Mouse (Mus musculus) embryonic facial prominence, embryonic 11.5 days (tissue): ENCODE data around the gene Sapcd1. TPM values are rescaled to one million over a fixed set of nuclear protein-coding genes. Genes with fewer than 3 reads are reported as not detected.

Experiments
- ATAC-seq: fragments of 200-750 bp; cut with Nextera tagmentation; replicated peaks from 2 replicates; pipeline ENCODE4 v1.8.0; 2017; ENCODE audit warnings: low read depth; ENCODE audit not compliant: insufficient number of reproducible peaks, low FRiP score, low TSS enrichment
- DNase-seq: peaks from one replicate; pipeline ENCODE4 v3.0.0-alpha.2; 2015; ENCODE audit warnings: low spot score
- H3K27ac ChIP-seq: fragments of 300-500 bp; sonication (generic); replicated peaks from 2 replicates; pipeline ENCODE4 v1.5.1; 2014; ENCODE audit warnings: mild to moderate bottlenecking, low read depth, low read length, control low read depth
- H3K27me3 ChIP-seq: fragments of 300-500 bp; sonication (generic); 2 replicates; pipeline ENCODE4 v1.6.1; 2014; ENCODE audit warnings: mild to moderate bottlenecking, low read length, moderate library complexity, mixed read lengths; ENCODE audit not compliant: control insufficient read depth, insufficient read depth
- H3K36me3 ChIP-seq: fragments of 300-500 bp; sonication (generic); replicated peaks from 2 replicates; pipeline ENCODE4 v1.6.1; 2014; ENCODE audit warnings: low read depth, mild to moderate bottlenecking, low read length, moderate library complexity, mixed read lengths; ENCODE audit not compliant: control insufficient read depth, insufficient read depth
- H3K4me1 ChIP-seq: fragments of 300-500 bp; sonication (generic); 2 replicates; pipeline ENCODE4 v1.6.1; 2014; ENCODE audit warnings: low read length, mixed read lengths; ENCODE audit not compliant: control insufficient read depth, insufficient read depth
- H3K4me2 ChIP-seq: fragments of 300-500 bp; sonication (generic); 2 replicates; pipeline ENCODE4 v1.6.1; 2014; ENCODE audit warnings: low read depth, mild to moderate bottlenecking, control low read depth, low read length, moderate library complexity
- H3K4me3 ChIP-seq: fragments of 300-500 bp; sonication (generic); 2 replicates; pipeline ENCODE4 v1.5.1; 2014; ENCODE audit warnings: low read depth, low read length, control low read depth
- H3K9ac ChIP-seq: fragments of 300-500 bp; sonication (generic); replicated peaks from 2 replicates; pipeline ENCODE4 v1.6.1; 2014; ENCODE audit warnings: mild to moderate bottlenecking, control low read depth, low read length
- H3K9me3 ChIP-seq: fragments of 300-500 bp; sonication (generic); replicated peaks from 2 replicates; pipeline ENCODE4 v1.6.1; 2016; ENCODE audit warnings: mild to moderate bottlenecking, low read length, inconsistent platforms, mixed read lengths; ENCODE audit not compliant: control insufficient read depth
- WGBS: fragments of 180-500 bp; shearing (Covaris S2); extraction: QIAGEN DNeasy Blood & Tissue Kit; methylation state at CpG from one replicate; pipeline ENCODE4 v1.1.7; 2014; 5-methylcytosine and 5-hydroxymethylcytosine counted together
- polyA plus RNA-seq: library from polyadenylated mRNA; unstranded; fragments of >200 nt; fragmentation: Nextera tagmentation; extraction: Ambion mirVana; gene quantifications from 2 replicates; pipeline ENCODE4 v1.2.1, GENCODE M21; 2014

Gene Sapcd1
- polyA plus RNA-seq, 1 experiment from 2014 or later = 3.5 TPM

DNA sequence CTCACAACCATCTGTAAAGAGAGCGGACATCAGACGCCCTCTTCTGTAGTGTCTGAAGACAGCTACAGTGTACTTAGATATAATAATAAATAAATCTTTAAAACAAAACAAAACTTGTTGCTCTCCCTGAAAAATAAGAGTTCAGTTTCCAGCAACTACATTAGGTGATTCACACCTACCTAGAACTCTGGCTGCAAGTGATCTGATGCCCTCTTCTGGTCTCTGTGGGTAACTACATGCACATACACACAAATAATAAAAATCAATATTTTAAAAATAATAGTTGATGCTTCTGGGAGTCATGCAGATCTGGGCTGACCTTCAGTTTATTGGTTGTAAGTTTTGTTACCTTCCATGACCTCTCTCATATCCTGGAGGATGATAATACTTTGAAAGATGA is 43.6 kb downstream of the Sapcd1 start:
- Histone ChIP-seq H3K4me2 (no peak overlapping the region), H3K9ac (no peak overlapping the region), H3K9me3 (no peaks in the 10 kb centered on the region), H3K27ac (no peak overlapping the region), H3K4me3 (no peak overlapping the region), H3K4me1 (0 out of 2 replicates have a peak, but pooled peaks cover 3% of the 10 kb centered on the region), H3K36me3 (peaks cover 2% of the 10 kb centered on the region), H3K27me3 (no peaks in the 10 kb centered on the region)
- ATAC-seq (no peak), DNase-seq (peak; percentile 65)
- WGBS = 68% methylated on average over 2 of the region's 2 CpGs

DNA sequence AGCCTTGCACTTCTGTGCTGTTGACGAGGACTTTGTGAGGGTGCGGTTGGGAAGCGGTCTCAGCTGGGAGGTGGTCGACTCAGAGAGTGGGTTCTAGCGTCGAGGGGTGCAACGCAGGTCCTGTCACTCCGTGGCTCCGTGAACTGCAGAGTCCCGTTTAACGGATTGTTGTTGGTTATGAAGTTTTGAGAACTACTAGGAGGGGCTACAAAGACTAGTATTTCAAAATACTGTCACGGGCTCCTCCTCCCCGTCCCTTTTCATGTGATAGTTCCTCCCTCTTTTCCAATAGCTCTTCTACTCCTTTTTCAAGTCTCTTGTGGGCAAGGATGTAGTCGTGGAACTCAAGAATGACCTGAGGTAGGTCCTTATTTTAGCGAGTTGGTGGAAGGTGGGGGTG is 45.5 kb downstream of the Sapcd1 start:
- Histone ChIP-seq H3K27ac (no peak overlapping the region; the same call in 1 of the 2 replicates), H3K4me1 (0 out of 2 replicates have a peak, but pooled peaks cover 3% of the 10 kb centered on the region), H3K27me3 (no peaks in the 10 kb centered on the region), H3K4me2 (peak overlapping the region; percentile 76), H3K9me3 (no peaks in the 10 kb centered on the region), H3K4me3 (peak overlapping the region; percentile 89), H3K36me3 (peaks cover 2% of the 10 kb centered on the region), H3K9ac (peak overlapping the region; percentile 96)
- WGBS = under 1% methylated on average over 15 of the region's 15 CpGs
- ATAC-seq (no peak; the same call in 1 of the 2 replicates), DNase-seq (no peak)

DNA sequence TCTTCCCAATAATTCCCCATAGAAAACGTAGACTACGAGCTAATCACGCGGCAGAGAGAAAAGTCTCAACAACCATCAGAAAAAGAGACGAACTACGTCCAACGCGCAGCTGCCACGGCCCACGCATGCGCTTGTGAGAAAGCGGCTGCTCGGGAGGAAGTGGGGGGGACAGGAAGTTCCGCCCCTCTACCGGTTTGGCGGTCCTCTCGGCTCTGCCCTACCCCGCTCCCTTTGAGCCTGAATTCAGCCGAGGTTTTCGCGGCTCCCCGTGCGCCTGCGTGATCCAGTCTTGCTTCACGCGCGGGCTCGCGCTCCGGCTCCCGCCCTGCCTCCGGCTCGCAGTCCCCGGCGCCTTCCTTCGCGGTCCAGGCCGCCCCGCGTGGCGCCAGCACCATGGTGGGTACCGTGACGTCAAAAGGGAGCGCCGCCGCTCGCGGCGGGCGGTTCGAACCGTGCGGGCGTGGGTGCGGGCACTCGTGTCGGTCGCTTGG is 46.1 kb downstream of the Sapcd1 start, which contains the start of gene Lsm2:
Gene Lsm2 (plus strand): TSS at position 173 of the 491 bp plus-strand sequence.
- H3K9me3 ChIP-seq = no peaks in the 10 kb centered on the region
- peak; percentile 91 for ATAC-seq
- peak within 1 kb of the TSS; percentile 98 for H3K27ac ChIP-seq
- peak within 1 kb of the TSS; percentile 76 for H3K4me2 ChIP-seq
- 0 out of 2 replicates have a peak, but pooled peaks cover 3% of the 10 kb centered on the region for H3K4me1 ChIP-seq
- peak within 1 kb of the TSS; percentile 89 for H3K4me3 ChIP-seq
- H3K36me3 ChIP-seq = peaks cover 2% of the 10 kb centered on the region
- DNase-seq = peak; percentile 95
- WGBS = under 1% methylated on average over 58 of the region's 58 CpGs
- no peaks in the 10 kb centered on the region for H3K27me3 ChIP-seq
- H3K9ac ChIP-seq = peak within 1 kb of the TSS; percentile 96

DNA sequence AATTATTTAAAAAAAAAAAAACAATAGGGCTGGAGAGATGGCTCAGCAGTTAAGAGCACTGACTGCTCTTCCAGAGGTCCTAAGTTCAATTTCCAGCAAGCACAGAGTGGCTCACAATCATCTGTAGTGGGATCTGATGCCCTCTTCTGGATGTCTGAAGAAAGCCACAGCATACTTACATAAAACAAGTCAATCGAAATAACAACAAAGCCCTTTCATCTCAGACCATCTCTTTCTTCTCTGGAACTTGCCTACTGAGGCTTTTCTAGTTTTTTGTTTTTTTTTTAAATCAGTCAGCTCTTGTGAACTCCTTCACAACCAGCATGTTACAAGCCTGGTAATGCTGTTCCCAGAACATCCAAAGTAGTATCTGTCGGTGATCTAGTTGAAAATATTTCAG is 47.2 kb downstream of the Sapcd1 start:
- Histone ChIP-seq H3K4me2 (peak overlapping the region; percentile 76), H3K9me3 (no peaks in the 10 kb centered on the region), H3K4me3 (peak overlapping the region; percentile 89), H3K36me3 (no peaks in the 10 kb centered on the region; the same call in 1 of the 2 replicates), H3K27me3 (no peaks in the 10 kb centered on the region), H3K27ac (no peak overlapping the region), H3K4me1 (0 out of 2 replicates have a peak, but pooled peaks cover 3% of the 10 kb centered on the region), H3K9ac (peak overlapping the region; percentile 96)
- DNase-seq (peak; percentile 72), ATAC-seq (no peak)
- WGBS = 10% methylated on average over 2 of the region's 2 CpGs

DNA sequence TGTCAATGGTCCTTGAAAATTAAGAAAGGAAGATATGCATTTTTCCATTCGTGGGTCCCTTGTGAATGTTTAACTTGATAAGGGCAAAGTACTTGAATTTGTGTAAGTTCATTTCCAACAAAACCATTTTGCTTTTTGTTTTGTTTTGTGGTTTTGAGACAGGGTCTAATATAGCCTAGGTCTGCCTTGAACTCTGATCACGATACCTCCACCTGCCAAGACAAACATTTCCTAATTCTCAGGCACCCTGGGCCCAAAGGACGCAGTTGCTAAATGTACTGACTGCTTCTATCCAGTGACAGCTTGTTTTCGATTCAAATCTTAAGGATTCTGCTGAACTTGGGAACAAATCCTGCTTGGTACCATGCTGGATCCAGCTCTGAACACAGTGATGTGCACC is 48.2 kb downstream of the Sapcd1 start:
- no peak overlapping the region for H3K27ac ChIP-seq
- ATAC-seq (no peak), DNase-seq (no peak)
- no peak overlapping the region for H3K4me2 ChIP-seq
- H3K36me3 ChIP-seq = no peaks in the 10 kb centered on the region
- 95% methylated on average over 4 of the region's 4 CpGs for WGBS
- H3K4me3 ChIP-seq = no peak overlapping the region
- H3K9ac ChIP-seq = no peak overlapping the region
- H3K9me3 ChIP-seq = no peaks in the 10 kb centered on the region
- no peaks in the 10 kb centered on the region for H3K27me3 ChIP-seq
- H3K4me1 ChIP-seq = 0 out of 2 replicates have a peak, but pooled peaks cover 3% of the 10 kb centered on the region

DNA sequence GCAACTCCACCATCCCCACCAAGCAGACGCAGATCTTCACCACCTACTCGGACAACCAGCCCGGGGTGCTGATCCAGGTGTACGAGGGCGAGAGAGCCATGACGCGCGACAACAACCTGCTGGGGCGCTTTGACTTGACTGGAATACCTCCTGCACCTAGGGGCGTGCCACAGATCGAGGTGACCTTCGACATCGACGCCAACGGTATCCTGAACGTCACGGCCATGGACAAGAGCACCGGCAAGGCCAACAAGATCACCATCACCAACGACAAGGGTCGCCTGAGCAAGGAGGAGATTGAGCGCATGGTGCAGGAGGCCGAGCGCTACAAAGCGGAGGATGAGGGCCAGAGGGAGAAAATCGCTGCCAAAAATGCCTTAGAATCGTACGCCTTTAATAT is 49.6 kb downstream of the Sapcd1 start:
- DNase-seq (no peak), ATAC-seq (no peak)
- Histone ChIP-seq H3K4me1 (0 out of 2 replicates have a peak, but pooled peaks cover 3% of the 10 kb centered on the region), H3K36me3 (no peaks in the 10 kb centered on the region), H3K4me3 (no peak overlapping the region), H3K4me2 (no peak overlapping the region), H3K9ac (no peak overlapping the region), H3K27ac (no peak overlapping the region), H3K27me3 (no peaks in the 10 kb centered on the region), H3K9me3 (no peaks in the 10 kb centered on the region)
- whole genome bisulfite sequencing = 87% methylated on average over 27 of the region's 27 CpGs

DNA sequence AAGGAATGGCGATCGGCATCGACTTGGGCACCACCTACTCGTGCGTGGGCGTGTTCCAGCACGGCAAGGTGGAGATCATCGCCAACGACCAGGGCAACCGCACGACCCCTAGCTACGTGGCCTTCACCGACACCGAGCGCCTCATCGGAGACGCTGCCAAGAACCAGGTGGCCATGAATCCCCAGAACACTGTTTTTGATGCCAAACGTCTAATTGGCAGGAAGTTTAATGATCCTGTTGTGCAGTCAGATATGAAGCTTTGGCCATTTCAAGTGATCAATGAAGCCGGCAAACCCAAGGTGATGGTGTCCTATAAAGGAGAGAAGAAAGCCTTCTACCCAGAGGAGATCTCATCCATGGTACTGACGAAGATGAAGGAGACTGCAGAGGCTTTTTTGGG is 50.8 kb downstream of the Sapcd1 start:
- no peak overlapping the region for H3K9ac ChIP-seq
- ATAC-seq = no peak
- no peaks in the 10 kb centered on the region for H3K36me3 ChIP-seq
- no peaks in the 10 kb centered on the region for H3K27me3 ChIP-seq
- DNase-seq = no peak
- peaks cover 5% of the 10 kb centered on the region; the same call in 1 of the 2 replicates for H3K4me1 ChIP-seq
- 95% methylated on average over 20 of the region's 20 CpGs for WGBS
- H3K4me3 ChIP-seq = no peak overlapping the region
- no peak overlapping the region for H3K27ac ChIP-seq
- H3K9me3 ChIP-seq = no peaks in the 10 kb centered on the region
- no peak overlapping the region for H3K4me2 ChIP-seq
